Mouse (Mus musculus): ENCODE measurements at regions not wholly inside any gene's neighbourhood (a gene's known extent, or its start where the extent isn't known, plus 50 kb on each side); places are given as distances from the start of the nearest gene placed in this dataset.

DNA sequence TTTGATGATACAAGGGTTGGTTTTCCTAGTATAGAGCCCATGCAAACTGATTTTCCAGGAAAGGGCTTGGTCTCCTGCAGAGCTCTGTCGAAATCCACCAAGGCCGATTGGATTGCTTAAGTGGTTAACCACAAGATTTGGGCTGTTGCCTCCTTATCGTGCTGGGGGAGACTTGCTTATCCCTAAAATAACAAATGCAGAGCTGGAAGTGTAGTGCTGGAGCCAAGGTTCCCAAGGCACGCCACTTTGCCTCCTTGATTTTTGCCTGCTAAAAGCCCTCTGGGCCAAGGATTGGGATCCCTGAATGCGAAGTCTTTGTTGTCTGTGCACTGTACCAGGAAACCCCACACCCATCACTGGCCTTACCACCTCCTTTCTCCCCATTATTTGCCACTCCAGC, 52.8 kb upstream of the Tmem178 start:
- ATAC-seq (ENCODE audit: extremely low read depth, insufficient number of reproducible peaks, low FRiP score, poor library complexity, severe bottlenecking): no peak

DNA sequence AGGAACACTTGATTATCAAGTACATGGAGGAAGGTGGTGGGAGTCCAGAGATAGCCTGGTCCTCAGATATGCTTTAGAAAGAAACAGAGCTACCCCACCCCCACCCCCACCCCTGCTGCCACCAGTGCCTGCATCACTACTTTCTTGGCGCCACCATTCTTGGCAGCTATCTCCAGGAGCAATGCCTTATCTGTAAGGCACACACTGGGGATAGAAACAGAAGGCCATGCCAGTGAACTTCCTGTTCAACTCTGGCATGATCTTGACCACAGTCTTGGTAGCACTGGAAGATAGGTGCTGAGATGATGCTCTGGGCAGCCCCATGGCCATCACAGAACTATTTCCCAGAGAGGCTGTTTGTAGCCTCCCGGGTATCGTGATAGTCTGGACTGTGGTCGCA, 55.3 kb upstream of the Tmem178 start:
- no peak for ATAC-seq (ENCODE audit: extremely low read depth, insufficient number of reproducible peaks, low FRiP score, poor library complexity, severe bottlenecking)

DNA sequence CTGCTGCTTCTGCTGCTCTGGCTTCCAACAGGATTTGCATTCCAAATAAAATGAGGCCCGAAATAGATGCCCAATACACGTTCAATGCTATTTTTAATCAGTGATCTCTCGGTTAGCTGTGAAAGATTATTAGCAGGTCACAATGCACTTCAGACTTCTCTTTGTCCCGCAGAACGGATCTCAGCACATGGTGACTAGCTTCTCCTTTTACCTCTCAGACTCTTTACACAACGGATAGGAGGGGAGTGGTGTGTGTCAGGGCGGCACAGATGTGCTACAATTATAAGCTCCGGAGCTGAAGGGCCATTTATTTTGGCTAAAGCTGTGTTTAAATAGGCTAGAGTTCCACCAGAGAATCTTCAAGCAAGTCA, 56.7 kb upstream of the Tmem178 start:
- no peak for ATAC-seq (ENCODE audit: extremely low read depth, insufficient number of reproducible peaks, low FRiP score, poor library complexity, severe bottlenecking)

DNA sequence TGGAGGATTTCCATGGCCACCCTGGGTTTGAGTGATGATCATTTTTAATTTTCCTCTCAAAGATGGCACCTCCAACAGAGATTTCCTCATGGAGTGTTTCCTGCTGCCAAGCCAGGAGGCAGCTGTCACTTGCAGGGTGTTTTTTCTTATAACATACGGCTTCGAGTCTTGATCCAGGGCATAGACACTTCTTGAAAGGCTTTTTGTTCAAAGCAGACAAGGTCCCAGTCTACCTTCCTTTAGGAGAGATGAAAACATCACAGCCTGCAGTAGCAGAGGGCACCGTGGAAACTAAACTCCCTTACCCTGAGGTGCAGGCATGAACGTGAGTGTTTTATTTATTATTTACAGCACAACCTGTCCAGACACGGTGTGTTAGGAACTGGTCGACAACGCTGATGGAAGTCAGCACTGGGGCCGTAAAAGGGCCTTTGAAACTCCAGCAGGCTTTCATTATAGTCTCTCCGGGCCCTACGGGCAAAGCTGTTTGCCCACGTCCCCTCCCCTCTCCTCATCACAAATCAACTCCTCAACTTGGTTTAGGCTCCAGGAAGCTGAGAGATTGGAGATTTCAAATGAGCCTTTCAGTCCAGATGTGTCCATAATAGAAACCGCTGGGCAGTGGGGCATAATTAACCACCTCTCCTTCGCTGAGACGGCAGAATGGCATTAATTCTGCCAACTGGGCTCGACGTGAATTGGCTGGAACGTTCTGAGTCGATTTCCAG, 57.2 kb upstream of the Tmem178 start:
- ATAC-seq (ENCODE audit: extremely low read depth, insufficient number of reproducible peaks, low FRiP score, poor library complexity, severe bottlenecking): no peak

DNA sequence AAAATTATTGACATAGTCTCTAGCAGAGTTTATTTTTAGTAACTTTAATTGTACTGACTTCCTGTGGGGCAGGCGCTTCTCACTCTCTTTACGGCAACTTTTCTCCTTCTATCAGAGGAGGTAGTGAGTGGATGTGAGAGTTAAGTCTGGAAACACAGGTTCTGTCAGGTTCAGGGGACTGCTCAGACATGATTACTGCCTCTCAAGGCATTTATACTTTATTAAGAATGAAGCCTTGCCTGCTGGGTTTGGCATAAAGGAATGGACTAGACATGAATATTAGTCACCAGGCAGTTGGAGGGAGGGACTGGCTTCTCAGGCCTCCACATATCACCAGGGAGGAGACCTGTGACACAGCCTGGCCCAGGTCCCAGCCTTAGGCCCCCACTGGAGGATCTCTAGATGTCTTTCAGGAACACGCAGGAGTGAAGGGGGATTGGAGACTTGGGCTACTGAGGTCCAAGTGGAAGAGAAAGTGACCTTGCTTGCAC, 58.2 kb upstream of the Tmem178 start:
- ATAC-seq (ENCODE audit: extremely low read depth, insufficient number of reproducible peaks, low FRiP score, poor library complexity, severe bottlenecking): no peak

DNA sequence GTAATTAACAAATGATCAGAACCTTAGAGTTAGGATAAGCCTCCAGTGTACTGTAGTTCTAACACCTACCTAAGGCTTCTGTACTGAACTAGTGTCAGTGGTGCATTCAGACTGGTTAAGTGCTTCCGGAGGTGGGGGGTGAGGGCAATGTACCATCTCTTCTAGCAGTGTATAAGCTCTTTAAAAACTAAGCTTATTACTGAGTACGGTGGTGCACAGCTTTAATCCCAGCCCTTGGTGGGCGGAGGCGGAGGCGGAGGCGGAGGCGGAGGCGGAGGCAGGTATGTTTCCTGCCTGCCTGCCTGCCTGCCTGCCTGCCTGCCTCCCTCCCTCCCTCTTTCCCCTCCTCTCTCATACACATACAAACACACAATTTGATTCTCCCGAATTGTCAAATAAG, 58.7 kb upstream of the Tmem178 start:
- no peak for ATAC-seq (ENCODE audit: extremely low read depth, insufficient number of reproducible peaks, low FRiP score, poor library complexity, severe bottlenecking)

DNA sequence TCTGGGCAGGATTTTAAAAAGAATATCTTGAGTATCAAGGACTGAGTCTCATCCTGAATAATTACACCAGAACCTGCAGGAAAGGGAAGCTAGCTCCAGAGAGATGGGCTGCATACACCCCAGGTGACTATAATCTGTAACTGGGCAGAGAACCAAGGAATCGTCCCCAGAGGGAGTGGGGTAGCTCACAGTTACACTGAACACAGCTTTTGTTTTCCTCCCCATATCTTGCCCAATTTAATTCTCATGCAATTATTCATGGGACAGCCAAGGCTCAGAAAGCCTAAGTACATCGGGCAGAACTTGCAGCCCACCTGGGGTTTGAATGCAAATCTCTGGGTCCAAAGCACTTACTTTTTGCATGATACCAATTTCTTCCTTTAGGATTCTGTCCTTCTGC, 59.5 kb upstream of the Tmem178 start:
- no peak for ATAC-seq (ENCODE audit: extremely low read depth, insufficient number of reproducible peaks, low FRiP score, poor library complexity, severe bottlenecking)

DNA sequence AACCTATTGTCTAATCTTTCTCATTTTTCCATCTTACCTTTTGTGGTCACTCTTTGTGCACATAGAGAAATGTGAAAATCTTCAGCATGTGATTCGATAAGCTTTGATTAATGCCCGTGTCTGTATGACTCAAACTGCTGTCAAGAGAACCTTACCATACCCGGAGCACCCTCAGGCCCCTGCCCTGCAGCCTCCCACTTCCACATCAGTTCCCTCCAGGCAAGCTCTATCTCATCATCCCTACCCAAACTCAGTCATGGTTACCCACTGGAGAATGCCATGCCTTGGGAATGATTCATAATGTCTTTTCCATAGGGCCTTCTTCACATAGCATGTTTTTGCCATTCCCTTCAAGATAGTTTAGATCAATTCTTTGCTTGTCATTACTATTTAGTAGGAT, 62.0 kb upstream of the Tmem178 start:
- ATAC-seq (ENCODE audit: extremely low read depth, insufficient number of reproducible peaks, low FRiP score, poor library complexity, severe bottlenecking): no peak

DNA sequence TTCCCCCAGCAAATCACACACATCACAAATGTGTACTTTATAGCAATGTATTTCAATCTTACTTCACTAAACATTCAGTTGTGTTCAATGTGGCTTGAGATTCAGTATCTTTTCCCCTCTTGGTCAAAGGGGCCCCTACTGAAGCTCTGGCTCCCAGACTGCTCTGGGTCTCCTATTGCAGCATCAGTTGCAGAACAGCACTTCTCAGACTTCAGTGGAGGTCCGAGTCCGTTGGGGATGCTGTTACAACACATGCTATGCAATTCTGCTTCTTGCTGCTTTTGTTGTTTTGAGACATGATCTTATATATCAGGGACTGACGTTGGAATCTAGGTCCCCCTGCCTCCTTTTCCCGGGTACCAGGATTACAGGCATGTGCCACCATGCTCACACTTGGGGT, 64.1 kb upstream of the Tmem178 start:
- ATAC-seq (ENCODE audit: extremely low read depth, insufficient number of reproducible peaks, low FRiP score, poor library complexity, severe bottlenecking): no peak

DNA sequence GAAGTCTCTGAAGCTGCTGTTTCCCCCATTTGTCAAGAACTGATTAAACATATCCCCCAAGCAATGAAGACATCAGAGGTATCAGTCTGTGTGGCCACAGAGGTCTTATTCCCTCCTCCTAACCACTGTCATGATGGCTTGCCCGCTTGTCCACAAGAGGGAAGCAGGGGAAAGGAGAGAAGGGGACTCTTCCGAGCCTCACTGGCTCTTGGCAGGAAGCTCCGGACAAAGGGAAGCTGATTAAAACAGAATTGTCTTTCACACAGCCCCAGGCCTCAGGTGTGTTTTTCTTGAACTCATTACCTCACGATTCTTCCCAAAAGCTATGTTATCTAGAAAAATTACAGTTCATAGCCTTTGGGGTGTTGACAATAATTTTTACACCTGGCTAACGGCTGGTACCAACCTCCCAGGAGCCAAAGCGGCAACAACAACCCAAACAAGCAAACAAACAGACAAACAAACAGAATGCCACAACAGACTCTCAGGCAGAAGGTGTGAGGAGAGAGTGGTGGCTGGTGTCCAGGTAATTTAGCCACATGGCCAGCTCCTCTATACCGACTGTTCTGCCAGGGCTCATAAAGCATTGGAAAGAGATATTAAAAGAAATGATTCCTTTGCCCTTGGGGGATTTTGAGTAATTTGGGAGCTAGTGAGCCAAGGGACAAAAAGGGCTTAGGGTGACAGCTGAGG, 68.9 kb upstream of the Tmem178 start:
- ATAC-seq (ENCODE audit: extremely low read depth, insufficient number of reproducible peaks, low FRiP score, poor library complexity, severe bottlenecking): no peak

DNA sequence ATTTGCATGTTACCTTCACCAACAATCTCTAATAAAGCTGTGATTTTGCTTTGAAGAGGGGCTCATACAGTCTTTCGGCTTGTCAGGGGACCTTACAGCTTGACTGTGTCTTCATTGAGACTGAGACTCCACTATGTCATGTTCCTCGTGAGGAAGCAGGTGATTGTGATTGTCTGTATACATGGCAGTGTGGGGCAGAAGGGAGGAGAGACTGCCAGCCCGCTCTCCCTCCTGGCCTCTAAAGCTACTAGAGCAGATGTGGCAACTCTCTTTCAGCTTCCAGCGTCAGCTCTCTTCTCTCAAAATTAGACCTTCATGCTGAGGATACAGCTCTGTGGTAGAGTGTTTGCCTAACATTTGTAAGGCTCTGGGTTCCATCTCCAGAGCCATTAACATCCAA, 73.5 kb upstream of the Tmem178 start:
- no peak for ATAC-seq (ENCODE audit: extremely low read depth, insufficient number of reproducible peaks, low FRiP score, poor library complexity, severe bottlenecking)

DNA sequence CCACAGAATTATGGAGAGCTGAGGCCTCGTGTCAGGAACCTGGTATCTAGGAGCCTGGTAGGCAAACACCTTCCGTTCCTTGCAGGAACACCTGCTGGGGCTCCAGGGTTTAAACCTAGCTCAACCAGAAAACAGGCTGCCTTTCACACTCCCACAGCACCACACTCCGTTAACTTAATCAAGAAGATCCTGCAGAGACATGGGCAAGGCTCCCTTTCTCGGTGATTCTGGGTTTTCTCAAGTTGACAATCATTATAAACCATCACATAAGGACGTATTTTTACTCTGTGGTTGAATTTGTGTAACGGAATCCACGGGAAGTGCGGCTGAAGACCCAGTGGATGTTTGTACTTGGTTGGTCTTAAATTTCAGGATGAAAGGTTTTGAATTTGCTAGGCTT, 82.1 kb upstream of the Tmem178 start:
- ATAC-seq (ENCODE audit: extremely low read depth, insufficient number of reproducible peaks, low FRiP score, poor library complexity, severe bottlenecking): no peak

DNA sequence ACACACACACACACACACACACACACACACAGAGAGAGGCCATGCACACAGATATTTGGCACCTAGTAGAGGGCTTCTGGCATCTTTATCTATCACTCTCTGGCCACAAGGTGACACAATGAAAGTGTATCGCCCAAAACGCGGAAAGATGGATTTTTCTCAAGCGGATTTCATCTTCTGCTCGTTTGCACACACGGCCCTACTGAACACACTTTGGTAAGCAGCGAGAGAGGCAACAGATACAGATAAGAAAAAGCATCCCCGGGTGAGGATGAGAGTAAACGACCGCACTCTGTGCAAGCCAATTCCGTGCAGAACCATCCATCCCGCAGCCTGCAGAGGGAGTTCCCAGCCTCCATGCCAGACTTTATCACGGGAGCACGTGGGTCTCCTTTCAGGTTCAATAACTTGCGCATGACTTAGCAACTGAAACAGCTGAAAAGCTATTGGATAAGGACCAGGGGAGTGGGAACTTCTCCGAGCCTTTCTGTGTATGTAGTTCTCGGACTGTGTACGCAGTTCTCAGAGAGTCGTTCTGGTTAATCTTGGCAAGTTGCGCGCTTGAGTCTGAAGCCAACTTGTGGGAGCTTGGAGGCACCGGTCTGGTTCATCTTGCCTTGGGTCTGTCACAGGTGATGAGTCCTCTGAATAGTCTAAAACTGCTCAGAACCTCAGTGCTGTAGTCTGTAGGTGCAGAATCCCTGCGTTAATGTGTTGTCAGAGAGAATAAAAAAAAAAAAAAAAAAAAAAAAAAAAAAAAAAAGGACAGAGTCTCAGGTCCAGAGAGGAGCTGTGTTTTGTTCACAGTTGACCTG, 97.2 kb upstream of the Tmem178 start:
- no peak for ATAC-seq (ENCODE audit: extremely low read depth, insufficient number of reproducible peaks, low FRiP score, poor library complexity, severe bottlenecking)

DNA sequence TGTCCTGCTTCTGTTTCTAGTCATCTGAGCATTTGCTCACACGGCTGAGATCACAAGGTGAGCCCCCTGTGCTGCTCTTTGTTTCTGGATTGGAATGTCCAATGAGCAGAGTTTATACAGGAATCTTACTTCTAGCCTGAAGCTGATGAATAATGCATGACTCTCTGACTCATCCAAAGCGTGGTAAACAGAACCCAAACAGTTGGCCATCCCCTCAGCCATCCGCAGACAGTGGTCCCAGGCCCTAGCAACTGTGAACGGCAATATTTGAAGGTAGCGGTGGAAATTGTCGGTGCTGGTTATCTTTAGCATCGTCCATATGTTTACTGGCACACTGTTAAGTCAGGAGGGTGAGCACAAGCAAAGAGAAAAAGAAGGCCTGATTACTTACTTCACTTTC, 99.1 kb upstream of the Tmem178 start:
- no peak for ATAC-seq (ENCODE audit: extremely low read depth, insufficient number of reproducible peaks, low FRiP score, poor library complexity, severe bottlenecking)

DNA sequence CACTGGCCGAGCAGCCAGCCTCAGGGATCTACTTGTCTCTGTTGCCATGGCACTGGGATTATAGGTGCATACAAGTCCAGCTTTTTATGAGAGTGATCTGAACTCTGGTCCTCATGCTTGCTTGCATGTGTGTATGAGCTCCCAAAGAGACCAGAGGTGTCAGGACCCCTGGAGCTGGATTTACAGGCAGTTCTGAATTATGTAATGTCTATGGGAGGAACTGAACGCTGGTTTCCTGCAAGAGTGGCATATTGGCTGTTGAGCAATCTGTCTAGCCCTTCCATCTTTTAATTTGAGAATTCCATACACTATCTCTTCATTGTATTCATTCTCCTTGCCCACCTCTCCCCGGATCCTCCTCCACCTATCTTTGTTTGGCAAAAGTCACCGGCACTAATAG, 102.5 kb upstream of the Tmem178 start:
- no peak for ATAC-seq (ENCODE audit: extremely low read depth, insufficient number of reproducible peaks, low FRiP score, poor library complexity, severe bottlenecking)

DNA sequence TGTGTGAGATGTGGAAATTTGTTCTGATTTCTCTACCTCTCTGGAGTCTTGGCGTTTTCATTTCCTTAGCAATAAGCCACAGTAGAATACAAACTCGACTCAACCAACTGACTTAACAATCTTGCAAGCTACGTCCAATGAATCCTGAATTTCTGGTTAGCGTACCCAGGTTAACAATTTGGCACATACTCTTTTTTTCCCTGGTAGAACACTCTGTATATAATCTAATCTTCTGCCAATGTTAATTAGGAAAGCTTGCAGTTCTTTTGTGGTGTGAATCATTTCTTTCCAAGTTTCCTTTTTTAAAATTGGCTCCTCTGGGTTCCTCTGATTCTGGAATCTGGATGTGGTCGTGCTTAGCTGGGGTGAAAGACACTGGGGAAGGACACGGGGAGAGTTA, 103.5 kb upstream of the Tmem178 start:
- ATAC-seq (ENCODE audit: extremely low read depth, insufficient number of reproducible peaks, low FRiP score, poor library complexity, severe bottlenecking): no peak

DNA sequence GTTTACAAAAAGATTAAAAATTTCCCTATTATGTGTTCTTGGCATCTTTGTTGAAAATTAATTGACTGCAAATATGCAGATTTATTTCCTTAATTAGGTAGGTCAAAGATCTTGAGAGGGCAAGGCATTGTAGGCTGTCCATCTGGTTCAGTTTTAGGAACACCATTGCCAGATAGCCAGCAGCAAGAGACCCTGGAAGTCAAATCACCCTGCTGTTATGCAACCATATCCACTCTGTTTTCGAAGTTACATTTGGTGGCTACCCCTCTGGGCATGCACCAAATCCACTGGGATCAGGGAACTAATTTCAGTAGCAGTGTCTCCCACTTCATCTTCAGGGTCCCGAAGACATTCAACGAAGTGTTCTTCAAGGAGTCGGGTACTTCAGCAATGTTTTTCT, 104.0 kb upstream of the Tmem178 start:
- ATAC-seq (ENCODE audit: extremely low read depth, insufficient number of reproducible peaks, low FRiP score, poor library complexity, severe bottlenecking): no peak

DNA sequence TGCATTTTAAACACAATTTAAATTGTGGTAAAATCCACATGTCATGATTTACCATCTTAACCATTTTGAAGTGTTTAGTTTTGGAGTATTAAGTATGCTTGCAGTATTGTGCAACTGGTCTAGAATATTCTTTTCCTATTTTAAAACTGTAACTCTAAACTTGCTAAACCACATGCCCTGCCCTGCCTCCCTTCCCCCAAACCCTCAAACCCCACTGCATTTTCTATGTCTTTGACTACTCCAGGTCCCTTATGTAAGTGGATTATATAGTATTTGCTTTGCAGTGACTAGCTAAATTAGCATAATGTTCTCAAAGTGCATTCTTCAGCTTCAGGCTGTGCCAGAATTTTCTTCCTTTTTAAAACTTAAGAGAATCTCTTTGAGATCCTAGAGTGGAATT, 106.4 kb upstream of the Map4k3 start:
- no peak for ATAC-seq (ENCODE audit: extremely low read depth, insufficient number of reproducible peaks, low FRiP score, poor library complexity, severe bottlenecking)

DNA sequence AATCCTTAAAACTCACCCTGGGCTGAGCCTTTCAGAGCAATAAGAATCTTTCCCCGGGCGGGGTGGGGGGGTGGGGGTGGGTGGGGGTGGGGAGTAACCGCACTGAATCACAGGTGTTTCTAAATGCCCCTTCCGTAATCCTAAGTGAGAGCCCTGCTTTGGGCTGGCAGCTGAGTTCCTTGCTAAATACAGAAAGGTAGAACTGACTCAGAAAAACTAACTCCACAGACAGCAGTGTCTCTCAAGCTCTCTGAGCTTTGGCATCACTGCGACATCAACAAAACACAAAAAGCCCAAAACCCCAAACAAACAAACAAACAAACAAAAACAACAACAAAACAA, 105.9 kb upstream of the Map4k3 start:
- ATAC-seq (ENCODE audit: extremely low read depth, insufficient number of reproducible peaks, low FRiP score, poor library complexity, severe bottlenecking): no peak

Data from neutrophil, adult 5-6 weeks (primary cell).